Mouse (Mus musculus) left cerebral cortex, postnatal 36 days (tissue): ENCODE results near the gene Lmna. TPM values are rescaled to one million over a fixed set of nuclear protein-coding genes. Genes with fewer than 3 reads are reported as not detected.

Source experiments
- DNase-seq, 2 experiments: peaks; one replicate each; pipeline ENCODE4 v3.0.0; 2021 to 2022; ENCODE audit warnings: low spot score in 2 of 2, mixed read lengths in 1 of 2
- intact Hi-C: fragments of 180-260 bp; cut with DNase I; formaldehyde crosslinking; loops from one replicate; pipeline ENCODE4 v1.15.1; 2025
- total RNA-seq, 2 experiments: library from RNA; stranded (reverse); gene quantifications; 2 replicates each; pipeline ENCODE4 v1.2.3; 2021

Lmna gene
- total RNA-seq, 2 experiments from 2014 or later, result 47.1 to 57.3 TPM

DNA sequence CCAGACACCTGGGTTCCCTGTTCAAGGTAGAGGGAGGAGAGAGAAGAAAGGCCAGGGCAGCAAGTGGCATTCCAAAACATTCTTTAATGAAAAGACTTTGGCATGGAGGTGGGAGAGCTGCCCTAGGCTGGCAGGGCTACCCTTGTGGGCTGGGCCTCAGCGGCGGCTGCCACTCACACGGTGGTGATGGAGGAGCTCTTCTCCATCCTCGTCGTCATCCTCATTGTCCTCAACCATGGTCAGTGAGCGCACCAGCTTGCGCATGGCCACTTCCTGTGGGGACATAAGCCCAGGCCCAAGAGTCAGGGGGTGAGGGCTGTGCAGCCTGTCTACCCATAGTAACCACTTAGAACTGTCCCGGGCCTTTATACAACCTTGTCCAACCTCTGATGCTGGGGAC is 26.6 kb downstream of the Lmna start:
- intact Hi-C loops, result loop anchor here (1.0 to 2.0 kb wide), 2 partner anchors 40 to 43 kb away; no protein-coding TSS in a partner anchor
- no peak for DNase-seq

DNA sequence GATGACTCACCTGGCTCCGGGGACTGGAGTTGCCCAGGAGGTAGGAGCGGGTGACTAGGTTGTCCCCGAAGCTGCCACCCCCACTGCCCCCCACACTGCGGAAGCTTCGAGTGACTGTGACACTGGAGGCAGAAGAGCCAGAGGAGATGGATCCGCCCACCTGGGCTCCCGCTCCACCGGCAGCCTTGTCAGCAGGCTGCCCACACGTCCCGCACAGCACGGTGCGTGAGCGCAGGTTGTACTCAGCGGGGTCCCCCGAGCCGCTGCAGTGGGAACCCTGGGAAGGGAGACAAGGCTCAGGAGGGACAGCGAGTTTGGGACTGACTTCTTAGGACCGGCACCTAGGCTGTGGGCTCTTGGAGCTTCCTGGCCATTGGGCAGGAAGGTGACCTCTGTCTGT is 27.4 kb downstream of the Lmna start:
- intact Hi-C loops, result loop anchor here (2.0 kb wide), 1 partner anchor 40 kb away; no protein-coding TSS in a partner anchor
- peak in 1 of 2 experiments; percentile 42 for DNase-seq

DNA sequence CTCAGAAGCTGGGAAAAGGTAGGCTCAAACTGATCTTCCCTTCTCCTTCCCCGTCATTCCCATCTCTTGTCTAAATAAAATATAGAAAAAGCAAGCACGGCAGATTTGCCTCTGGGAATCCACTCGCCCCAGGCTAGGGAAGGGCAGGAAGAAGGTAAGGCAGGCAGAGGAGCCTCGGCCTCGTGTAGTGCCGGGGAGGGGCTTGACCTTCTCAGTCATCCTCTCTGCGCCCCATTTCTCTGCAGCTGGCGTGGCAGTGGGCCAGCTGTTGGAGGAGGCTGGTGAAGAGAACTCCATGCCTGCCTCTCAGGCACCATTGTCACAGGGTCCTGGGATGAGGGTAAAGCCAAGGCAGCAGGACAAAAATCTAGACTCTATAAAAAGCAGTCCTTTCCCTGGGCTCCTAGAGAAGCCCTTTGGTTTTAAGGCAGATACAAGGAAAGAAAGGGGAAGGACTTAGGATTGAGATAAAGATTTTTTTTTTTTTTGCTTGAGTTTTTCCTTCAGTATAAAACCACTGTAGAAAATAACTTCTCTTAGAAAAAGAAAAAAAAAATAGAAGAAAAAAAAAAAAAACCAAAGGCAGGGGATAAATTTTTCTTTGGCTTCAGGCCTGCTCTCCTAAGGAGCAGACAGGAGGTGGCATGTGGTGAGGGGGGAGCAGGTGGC is 28.2 kb downstream of the Lmna start:
- DNase-seq, result no peak
- intact Hi-C loops, result loop anchor here (2.0 kb wide), 1 partner anchor 41 kb away; no protein-coding TSS in a partner anchor

DNA sequence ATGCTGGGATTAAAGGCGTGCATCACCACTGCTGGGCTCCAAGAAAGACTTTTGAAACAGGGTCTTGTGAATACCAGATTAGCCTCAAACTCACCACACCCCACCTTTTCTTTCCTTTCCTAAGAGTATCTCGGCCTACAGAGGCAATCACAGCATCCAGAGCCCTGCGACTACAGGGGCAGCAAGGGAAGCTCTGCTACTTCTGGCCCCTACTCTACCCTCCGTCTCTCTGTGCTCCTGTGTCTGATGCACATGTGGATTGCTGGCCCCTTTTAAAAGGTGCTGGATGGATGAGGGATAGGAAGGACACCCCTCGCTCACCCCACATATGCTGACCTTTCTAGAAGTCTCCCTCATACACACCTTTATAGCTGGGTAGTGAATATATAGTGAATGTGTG is 29.1 kb downstream of the Lmna start:
- DNase-seq, result no peak
- intact Hi-C loops, result no loop called here

DNA sequence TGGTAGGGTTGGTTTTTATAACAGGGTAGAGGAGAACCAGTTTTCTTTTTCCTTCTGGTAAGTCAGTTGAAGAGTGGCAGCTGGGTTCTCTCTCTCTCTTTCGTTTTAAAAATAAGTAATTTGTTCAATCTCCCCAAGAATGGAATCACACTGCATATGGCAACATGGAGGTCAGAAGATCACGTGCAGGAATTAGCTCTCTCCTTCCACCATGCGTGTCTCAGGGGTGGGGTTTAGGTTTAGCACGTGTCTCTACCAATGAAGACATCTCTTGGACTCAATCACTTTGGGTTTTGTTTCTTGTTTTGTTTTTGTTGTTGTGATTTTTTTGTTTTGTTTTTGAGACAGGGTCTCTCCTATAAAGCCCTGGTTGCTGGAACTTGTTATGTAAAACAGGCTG is 29.9 kb downstream of the Lmna start:
- DNase-seq, result no peak
- intact Hi-C loops, result no loop called here

DNA sequence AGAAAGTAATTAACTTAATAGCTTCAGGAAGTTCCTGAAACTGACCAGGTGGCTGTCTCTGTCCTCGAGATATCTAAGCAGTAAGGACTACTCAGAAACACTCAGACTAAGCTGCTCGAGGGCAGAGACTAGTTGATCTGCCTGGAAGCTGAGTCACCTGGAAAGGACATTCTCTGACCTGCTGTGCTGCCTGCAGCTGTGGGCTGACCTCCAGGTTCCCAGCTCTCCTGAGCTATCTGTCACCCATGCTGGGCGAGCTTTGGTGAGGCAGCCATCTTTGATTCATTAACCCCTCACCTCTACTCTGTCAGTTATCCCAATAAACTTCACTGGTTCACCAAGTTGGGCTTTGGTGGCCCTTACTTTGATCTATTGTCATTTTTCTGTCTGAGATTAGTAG is 30.6 kb downstream of the Lmna start:
- no peak for DNase-seq
- intact Hi-C loops, result no loop called here

DNA sequence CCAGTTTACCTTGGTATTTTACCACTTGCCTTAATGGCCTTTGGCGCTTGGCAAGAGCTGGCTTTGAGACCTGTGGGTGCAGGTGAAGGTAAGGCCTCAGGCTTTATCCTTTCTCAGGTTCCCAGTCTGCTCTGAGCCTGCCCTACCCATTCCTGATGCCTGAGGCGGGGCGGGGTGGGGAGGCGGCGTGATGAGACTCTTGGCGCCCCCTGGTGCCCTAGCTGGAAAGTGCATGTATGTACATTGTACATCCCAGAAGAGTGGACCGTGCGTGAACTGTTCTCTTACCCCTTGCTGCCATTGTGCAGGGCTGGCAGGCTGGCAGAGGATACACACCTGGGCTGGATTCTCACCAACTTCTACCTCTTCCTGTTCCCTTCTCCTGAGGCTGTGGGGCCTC is 32.0 kb downstream of the Lmna start:
- intact Hi-C loops, result loop anchor here (2.0 kb wide), 1 partner anchor 71 kb away; no protein-coding TSS in a partner anchor
- DNase-seq, result peak; percentile 76 to 78

DNA sequence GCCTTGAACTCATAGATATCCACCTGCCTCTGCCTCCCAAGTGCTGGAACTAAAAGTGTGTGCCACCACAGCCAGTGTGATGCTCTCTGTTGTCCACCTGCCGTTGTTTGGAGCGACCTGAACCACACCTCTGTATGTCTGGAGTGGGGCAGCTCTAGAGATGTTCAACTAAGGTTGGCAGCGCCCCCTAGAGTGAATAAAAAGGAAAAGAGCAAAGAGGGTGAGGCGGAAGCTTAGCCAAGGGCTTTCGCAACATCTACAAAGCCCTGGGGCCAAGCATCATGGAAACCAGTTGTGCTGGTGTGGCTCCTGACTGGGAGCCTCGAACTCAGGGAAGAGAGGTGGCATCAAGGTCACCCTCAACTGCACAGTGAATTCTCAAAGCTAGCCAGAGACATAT is 33.4 kb downstream of the Lmna start:
- no peak for DNase-seq
- intact Hi-C loops, result loop anchor here (2.0 kb wide), 1 partner anchor 70 kb away; no protein-coding TSS in a partner anchor

DNA sequence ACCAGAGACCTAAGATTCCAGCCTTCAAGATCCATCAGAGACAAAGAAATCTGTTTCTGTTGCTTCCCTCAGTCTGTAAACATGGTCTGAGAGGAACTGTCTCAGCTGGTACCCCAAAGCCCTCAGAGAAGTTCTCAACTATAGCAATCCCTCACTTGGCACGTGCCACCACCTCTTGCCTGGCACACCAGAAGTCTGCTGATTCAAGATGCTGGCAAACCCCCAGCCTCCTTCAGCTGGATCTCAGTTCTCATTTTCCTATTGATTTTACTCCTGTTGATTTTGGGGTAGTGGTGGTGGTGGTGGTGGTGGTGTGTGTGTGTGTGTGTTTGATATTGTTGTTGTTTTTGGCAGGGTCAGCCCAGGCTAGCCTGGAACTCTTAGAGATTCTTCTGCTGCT is 36.2 kb downstream of the Lmna start:
- DNase-seq, result no peak
- intact Hi-C loops, result no loop called here

DNA sequence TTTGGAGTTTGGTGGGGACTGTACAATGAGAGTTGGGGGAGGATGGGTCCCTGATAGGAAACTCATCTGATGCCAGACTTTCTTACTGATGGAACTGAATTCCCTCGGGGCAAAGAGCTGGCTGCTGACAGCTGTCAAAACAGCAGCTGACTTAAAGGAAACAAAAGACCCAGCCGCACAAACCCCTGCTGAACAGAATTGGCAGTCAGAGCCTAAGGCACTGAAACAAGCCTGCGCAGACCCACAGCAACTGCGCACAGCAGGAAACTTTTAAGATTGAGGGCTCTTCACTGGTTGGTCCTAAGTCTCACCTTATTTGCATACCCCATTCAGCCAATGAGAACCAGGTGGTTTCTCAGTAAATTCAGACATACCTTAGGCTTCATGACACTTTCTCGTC is 36.7 kb downstream of the Lmna start:
- intact Hi-C loops, result no loop called here
- DNase-seq, result no peak

DNA sequence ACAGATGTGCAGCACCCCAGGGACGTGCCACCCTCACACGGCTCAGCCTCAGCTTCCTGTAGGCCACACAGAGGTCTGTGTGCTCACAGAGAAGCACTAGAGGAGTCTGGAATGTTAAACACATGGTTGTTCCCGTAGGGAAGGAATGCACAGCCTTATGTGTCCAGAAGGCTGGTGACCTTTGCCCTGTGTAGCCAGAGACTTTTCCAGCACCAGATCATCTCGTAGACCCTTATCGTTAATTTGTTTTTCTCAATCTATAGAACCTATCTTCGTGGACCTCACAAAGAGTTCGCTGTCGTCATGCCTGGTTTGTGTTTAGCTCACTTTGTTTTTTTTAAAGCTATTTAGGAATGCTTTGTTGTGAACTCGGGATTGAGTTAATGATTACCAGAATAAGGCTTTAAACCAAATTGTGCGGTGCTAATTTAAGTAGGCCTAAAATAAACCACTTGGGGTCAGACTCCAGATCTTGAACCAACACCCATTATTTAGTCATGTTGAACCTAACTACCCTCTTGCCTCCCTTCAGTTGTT is 38.7 kb downstream of the Lmna start:
- no peak for DNase-seq
- intact Hi-C loops, result no loop called here

DNA sequence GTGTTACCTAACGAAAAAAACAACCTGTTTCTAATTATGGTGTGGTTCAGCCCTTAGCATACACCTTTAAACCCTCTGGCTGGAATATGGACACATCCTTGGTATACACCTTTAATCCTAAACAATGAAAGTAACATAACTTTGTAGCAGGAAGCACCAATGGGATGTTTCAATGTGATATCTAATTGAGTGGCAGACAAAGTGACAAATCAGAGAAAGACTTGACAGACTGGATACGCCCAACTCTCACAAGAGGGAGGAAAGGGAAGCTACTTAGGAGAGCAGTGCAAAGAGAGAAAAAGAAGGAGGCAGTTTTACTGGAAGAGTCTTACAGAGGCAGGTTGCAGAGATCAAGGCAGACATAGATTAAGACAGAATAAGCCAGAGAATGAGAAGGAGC is 40.3 kb downstream of the Lmna start:
- intact Hi-C loops, result loop anchor here (5.0 kb wide), 1 partner anchor 42 kb away; the partner anchor contains the start of gene Slc25a44

DNA sequence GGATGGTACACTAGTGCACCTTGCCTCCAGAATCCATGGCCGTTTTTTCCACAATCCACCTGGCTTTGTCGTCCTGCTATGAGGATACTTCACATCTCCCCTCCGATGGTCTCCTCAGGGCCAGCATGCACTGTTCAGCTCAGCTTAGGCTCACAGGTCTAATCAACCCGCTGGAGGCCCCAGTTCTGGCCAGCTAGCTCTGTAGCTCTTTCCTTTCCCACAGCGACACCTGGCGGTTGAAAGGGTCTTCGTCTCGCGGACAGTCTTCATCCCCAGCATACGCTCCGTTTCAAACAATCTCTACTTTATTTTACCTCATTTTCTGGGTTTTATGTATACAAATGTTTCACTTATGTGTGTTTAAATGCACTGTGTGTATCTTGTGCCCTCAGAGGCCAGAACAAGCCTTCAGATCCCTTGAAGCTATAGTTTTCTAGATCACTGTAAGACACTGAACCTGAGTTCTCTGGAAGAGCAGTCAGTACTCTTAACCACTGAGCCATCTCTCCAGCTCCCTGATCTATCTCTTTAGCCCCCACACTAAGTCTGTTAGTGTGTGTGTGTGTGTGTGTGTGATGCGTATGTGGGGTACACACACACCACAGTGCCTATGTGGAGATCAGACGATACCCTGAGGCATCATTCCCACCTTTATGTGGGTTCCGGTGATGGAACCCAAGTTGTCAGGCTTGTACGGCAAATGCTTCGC is 42.5 kb downstream of the Lmna start:
- intact Hi-C loops, result loop anchor here (2.0 to 5.0 kb wide), 3 partner anchors 26 to 60 kb away; partner anchors contain the start of gene Slc25a44
- DNase-seq, result peak; percentile 79 to 87

More for the DNA sequence above, 40.3 kb downstream of the Lmna start:
- DNase-seq, result no peak

DNA sequence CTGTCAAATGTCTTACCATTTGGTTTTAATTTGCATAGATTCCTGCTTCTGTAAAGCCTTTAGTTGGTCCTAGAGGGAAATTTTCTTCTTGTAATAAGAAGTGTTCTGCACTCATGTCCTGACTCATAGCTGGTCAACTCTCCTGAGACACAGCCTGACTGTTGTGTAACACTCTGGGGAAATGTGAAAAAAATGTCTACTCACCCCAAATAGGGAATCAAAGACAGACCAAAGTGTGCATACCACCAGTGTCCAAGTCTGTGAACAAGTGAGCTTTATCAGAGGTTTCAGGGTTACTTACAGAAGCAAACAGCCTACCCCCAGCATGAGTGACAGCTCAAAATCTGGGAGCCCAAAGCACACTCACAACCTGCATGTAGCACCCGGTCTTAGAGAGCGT is 44.6 kb downstream of the Lmna start:
- intact Hi-C loops, result loop anchor here (5.0 kb wide), 1 partner anchor 38 kb away; the partner anchor contains the start of gene Slc25a44
- DNase-seq, result no peak

DNA sequence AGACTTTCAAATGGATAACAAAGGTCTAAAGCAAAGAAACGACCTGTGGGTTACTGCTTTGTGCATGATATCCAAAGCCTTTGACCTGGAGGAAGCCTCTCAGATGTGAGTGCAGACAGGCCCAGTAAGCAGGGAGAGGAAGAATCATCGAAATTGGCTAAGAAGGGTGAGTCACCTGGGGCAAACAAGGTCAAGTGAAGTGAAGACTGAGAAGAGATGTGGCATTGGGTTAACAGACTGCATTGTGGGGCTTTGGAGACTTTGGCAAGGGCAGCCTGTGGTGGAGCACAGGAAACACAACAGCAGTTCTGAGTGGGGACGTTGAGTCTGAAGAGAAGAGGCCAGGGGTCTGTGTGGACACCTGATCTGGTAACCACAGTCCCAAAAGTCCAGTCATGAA is 45.3 kb downstream of the Lmna start:
- intact Hi-C loops, result no loop called here
- DNase-seq, result no peak

DNA sequence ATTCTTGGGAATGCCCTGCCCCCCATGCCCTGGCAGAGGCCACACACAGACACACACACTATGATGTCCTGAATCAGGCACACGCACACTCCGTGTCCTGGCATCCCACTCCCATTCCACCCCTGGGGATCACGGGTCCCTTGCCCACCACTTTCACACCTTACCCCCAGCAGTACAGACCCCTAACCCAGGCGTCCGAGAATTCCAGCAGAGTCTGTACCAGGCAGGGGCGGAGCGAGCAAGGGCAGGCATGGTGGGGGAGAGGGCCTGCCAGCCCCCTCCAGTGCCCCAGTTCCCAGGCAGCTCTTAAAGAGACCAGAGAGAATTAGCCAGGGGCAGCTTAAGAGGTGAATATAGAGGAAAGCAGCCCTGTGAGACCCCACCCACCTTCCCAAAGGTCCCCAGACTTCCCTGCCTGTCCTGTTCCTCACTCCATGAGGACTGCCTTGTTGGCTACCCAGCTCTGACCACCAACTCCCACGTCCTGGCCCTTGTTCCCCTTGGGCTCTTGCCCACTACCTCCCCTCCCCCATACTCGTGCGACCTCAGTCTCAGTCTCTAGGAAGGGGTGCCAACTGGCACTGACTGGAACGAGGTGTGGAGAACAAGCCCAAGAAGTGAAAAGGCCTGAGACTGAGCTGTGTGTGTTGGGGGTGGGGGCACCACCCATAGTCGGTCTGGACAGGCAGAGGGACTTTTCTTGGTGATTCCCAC is 48.6 kb downstream of the Lmna start, which contains the start of gene Sema4a:
TSS of gene Sema4a (minus strand) at position 200 of the 714 bp plus-strand sequence.
- intact Hi-C loops, result no loop called here
- DNase-seq, result no peak

DNA sequence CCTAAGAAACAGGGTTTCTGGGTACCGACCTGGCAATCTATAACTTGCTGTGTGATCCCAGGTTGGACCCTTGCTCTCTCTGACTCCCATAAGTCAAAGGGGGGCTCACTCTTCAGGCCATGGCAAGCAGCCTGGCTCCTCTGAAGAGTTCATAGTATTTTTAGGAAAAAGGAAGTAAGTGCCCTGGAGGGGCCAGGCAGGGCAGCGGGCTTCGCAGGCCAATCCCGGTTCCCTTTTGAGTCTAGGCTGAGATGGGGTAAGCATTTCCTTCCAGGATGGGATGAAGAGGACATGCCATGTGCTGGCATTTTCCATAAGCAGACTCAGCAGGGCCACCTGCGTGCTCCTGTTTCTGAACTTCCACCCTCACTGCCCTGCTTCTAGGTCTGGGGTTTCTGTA is 49.7 kb downstream of the Lmna start:
- intact Hi-C loops, result no loop called here
- DNase-seq, result no peak

DNA sequence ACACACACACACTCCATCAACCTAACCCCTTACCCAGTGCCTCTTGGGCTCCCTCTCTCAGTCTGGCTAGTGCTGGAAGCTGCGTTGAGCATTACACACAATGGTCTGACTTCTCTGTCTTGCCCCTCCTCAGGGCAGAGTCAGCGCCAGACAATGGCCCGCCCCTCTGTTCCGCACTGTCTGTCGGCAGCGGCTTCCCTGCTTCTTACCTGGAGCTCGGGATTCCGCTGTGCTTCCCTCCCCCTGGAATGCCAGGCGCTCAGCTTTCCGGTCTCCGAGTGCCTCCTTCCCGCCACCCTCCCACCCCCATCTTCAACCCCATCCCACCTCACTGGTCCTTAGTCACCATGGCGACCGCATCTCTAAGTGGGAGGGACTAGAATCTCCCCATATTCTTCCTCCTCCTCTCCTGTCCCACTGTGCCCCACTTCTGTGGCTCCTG is 51.0 kb downstream of the Lmna start:
- peak; percentile 55 to 57 for DNase-seq
- intact Hi-C loops, result no loop called here

DNA sequence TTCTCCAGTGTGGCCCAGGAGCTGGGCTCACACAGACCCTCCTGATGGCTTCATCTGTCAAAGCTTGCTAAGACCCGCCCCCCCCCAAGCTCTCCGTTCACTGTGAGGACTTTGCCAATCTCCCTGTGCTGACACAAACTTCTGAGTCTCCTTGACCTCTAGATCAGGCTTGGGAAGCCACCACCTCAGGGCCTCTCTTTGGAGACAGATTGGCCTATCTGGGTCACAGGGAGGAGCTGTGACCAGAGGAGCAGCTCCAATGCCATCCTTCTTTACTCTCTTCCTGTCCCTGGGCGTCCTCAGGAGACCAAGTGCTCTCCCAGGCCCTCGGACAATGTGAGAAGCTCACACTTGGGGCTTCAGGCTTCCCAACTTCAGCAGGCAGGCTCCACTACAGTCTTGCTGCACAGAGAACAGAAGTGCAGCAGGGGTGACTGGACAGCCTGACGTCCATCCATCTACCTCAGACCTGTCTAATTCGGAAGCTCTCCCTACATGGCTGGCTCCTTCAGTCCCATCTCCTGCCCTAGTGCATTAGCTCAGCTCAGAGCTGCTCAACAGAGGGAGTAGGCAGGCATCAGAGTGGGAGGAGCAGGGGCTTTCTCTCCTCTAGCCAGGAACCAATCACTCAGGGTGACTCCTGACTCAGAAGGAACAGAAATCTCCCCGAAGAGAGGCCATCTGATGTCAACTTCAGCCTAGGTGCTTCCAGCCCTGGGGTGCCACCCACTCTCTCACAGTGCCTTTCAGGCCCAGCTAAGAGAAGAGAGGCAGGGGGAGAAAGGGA is 52.8 kb downstream of the Lmna start:
- intact Hi-C loops, result no loop called here

More for the DNA sequence above, 52.8 kb downstream of the Lmna start:
- DNase-seq, result no peak
